Mouse (Mus musculus): ENCODE results near the gene Nxph4. TPM values are rescaled to one million over a fixed set of nuclear protein-coding genes. Genes with fewer than 3 reads are reported as not detected.

Nxph4 gene
- total RNA-seq, 2 experiments from 2014 or later = 0.83 to 0.97 TPM

DNA sequence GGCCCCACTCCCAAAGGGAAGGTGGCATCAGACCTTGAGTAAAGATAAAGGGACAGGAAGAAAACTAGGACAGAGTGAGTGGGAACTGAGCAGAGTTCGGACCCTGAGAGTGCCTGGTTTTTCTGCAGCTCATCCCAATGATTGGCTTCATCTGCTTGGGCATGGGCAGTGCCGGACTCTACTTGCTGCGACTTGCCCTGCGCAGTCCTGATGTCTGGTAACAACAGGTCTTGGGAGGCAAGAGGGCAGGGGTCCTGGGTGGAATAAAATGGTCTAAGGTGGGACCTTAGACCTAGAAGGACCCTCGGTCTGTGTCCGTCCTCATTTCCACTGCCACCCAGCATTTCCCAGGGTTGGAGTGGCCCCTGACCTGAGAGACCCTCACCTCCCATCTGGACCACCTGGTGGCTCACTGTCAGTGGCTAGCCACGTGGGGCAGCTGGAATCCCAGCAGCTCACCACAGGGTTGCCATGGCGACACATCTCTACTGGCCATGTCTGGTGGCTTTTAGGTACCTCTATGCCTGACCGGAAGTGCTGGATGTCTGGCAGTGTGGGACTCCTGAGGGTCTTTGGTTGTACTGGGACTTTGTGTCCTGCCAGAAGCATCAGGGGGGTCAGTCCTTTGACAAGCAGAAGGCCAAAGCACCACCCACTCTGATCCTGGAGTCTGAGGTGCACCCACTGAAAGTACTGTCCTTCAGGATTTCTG lies 18.9 kb downstream of the Nxph4 start:
- DNase-seq = no peak

GRCm38 (mm10) chr10:127514764-127515163 lies 19.6 kb downstream of the Nxph4 start, which contains the start of gene Ndufa4l2:
TSS of gene Ndufa4l2 (plus strand) at chr10:127514967.
- DNase-seq = peak; percentile 60

DNA sequence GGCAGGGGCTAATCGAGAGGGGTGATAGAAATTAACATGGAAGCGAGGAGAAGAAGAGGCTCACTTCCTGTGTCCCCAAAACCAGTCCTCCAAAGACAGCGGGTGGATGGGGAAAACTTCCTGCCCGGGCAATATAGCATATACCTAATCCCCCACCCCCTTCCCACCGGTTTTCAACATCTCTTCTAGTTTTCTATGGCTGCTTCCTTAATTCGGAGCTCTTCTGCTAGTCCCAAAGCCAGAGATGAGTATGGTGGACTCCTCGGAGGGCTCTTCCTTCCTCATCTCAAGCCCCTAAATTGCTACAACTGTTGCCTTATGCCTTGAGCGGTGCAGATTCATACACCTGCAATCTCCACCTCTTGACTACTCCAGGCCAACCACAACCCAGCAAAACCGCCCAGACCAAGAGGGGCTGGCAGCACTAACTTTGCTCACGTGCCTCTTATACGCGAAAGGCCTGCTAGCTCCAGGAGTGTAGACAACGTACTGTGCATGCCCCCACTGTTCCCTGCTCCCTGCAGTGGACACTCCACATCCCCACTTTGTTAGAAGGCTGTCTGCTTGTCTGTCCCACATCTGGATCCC lies 20.2 kb downstream of the Nxph4 start:
- no peak for DNase-seq

DNA sequence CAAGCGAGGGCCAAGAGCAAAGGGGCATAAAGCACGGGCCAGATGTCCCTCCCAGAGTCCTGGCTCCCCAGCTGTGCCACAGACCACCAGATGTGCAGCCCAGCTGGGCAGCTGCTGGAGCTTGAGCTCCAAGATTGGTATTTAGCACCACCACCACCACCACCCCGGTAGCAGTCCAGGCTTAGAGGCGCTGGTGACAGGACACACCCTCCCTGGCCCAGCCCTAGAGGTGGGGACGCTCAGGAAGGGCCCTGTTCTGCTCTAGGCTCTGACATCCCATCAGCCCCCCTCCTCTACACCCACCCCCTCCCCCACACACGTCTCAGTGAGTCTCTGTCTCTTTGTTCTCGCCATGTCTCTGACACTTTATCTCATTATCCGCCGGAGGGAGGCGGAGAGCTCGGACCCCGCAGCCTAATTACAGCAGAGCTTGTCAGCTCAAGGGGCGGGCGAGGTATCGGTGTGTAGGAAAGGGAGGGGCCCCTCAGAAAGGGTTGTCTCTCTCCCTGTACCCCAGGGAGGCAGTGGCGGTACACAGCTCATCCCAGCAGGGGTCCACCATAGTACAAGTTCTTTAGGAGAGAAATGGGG lies 20.8 kb downstream of the Nxph4 start:
- no peak for DNase-seq

DNA sequence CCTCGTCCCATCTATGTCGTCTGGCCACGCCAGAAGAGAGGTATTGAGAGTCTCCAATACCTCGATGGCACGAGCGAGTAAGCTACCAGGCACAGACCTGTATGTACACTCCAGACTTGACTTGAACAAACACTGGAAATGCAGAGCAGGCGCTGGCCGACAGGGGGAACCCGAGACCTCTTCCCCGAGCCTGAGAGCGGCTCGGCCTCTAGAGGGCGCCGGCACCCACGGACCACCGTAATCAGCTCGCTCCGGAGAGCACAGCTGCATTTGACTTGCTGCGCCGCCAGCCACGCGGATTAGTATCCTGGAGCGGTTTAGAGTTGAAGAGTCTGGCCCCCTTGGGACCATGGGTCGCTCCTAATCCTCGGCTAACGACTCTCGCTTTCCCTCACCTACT lies 21.5 kb downstream of the Nxph4 start:
- DNase-seq = peak; percentile 97

- DNase-seq = no peak
Observed at GRCm38 (mm10) chr10:127512307-127512666, 22.1 kb downstream of the Nxph4 start.

DNA sequence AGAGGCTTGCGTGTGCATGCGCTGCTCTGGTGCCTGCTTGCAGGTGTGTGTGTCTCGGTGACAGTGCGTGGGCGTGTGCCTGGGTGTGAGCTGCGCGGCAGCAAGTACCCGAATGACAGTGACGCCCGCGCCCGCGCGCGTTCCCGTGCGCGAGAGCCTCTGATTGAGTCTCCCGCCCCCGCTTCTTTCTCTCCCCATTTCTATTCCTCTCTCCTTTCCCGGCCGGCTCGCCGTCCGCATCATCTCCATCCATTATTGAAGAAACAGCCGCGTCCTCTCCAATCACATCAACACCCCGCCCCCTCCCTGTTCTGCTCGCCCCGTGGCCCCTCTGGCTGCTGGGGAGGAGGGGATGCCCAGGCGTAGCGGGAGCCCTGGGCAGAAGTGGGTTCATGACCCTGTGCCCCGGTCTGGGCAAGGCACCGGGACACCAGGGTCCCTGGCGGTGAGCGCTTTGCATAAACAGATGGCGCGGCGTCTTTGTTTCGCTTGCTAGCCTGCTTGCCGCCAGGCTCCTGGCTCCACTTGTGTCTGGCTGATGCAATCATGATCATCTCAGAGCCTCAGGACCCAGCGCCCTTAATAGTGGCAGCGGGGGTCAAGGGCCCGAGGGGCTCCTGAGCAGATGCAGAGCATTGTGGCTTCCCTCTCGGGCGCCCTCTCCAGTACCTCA lies 22.6 kb downstream of the Nxph4 start:
- DNase-seq = peak; percentile 44

DNA sequence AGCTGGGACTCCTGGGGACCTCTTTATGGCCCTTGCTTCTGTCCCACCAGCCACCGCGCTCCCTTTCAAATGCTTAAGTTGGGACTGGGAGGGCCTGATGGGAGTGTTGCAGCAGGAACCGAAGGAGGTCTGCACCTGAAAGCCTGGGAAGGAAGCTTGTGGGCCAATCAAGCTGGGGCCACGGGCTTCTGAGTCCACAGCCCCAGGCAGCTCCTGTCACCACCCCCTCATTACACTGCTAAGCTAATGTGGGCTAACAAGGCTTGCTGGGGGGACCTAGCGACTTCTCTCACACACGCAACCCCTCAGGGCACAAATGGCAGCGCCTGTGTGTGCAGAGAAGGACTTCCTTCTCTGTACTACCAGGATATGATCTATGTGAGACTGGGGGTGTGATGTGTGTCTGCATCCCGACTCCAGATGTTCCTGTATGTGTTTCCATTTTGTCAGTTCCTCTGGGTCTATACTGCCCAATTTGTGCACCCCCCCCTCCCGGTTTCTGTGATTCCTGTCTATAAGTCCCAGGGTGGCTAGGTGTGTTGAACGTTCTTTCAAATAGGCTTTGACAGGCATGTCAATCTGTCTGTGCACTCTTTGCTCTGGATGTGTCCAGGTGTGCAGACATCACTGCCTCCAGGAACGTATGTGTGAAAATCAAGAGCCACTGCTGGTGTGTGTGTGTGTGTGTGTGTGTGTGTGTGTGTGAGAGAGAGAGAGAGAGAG lies 23.3 kb downstream of the Nxph4 start:
- DNase-seq = no peak

GRCm38 (mm10) chr10:127509837-127510701 lies 24.3 kb downstream of the Nxph4 start:
- no peak for DNase-seq

DNA sequence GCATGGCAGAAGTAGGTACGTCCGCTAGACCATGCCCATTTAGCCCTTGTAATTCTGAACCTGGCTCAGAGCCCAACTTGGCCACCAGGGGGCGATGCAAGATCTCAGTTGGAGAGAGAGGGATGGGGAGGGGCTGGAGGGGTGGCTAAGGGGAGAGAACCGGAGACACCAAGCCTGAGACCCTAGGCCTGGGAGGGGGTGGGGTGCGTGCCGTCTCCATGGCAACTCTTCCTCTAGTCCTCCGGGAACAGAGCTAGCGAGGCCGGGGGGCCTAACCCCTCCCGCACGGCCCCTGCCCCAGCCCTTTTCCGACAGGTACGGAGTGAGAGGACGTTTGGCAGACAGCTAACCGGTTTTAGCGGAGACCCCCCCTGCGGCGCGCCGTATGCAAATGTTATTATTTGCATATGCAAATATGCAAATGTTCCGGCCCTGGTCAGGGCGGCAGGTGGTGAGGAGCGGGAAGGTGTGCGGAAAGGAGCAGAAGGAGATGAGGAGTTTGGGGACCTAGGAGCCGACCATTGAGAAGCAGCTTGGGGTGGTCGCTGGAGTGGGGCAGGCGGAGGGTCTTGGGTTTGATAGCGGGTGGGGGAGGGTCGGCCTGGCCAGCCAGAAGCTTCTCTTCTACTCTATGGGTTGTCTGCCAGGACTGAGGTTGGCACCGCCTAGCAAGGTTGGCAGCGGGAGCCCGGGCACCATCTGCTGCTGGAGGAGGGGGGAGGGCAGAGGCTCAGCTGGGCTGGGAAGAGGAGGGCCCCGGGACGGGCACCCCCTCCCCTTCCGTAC lies 25.1 kb downstream of the Nxph4 start:
- peak; percentile 93 for DNase-seq

GRCm38 (mm10) chr10:127508239-127508638 lies 26.1 kb downstream of the Nxph4 start:
- peak; percentile 81 for DNase-seq

DNA sequence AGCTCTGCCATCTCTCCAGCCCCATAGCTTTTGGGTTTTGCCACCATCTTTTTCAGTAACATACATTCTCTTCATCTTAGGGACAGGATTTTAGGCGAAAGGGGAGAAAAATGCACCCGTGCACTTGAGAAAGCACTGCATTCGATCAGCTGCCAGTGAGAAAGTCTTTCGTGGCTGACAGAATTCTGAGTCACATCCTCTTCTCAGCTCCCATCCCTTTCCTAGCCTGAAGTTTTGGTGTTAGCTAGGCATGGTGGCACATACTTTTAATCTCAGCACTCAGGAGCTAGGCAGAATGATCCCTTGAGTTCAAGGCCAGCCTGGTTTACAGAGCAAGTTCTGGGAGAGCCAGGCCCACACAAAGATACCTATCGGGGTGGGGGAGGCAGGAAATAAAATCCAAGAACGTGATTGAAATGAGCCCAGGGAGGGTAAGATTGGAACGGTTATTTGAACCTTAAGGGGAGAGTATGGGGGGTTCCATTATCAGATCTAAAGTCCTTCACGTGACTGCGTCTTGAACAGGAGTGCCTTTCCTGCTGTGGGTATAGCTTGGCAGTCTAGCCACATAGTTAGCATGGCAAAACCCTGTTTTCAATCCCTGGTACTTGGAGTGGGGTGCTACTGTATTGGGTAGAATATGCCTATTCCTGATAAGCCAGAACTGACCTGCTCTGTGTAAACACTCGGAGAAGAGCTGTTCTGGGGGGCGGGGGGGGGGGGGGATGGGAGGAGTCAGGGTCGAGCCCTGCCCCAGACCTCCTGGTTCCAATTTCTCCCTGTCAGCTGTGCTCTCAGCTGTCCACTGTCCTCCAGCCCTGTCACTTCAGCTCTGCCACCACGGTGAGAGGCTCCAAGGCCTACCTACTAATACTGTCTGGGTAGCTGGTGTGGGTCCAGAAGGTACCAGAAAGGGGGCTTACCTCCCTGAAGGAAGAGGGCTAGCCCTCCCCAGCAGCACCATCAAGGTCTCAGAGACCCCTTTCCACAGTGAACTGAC lies 33.2 kb downstream of the Nxph4 start, which contains the start of gene Stac3:
Gene Stac3 (plus strand): TSS at position 793 of the 1,000 bp plus-strand sequence.
- no peak for DNase-seq

DNA sequence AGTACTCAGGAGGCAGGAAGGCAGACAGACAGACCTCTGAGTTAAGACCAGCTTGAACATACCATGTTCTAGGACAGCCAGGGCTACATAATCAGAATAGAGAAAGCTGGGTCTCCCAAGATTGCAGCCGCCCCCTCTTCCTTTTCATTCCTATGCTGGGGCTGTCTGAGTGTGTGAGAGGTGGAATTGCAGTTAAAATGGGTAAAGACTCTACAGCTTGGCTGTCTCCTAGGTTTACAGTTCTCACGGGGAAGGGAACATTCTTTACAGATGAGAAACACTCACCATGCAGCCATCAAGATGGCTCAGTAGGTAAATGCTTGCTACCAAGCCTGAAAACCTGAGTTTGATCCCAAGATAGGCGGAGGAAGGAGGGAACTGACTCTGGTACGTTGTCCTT lies 34.3 kb downstream of the Nxph4 start:
- DNase-seq = no peak

GRCm38 (mm10) chr10:127499516-127499915 lies 34.8 kb downstream of the Nxph4 start:
- DNase-seq = no peak

DNA sequence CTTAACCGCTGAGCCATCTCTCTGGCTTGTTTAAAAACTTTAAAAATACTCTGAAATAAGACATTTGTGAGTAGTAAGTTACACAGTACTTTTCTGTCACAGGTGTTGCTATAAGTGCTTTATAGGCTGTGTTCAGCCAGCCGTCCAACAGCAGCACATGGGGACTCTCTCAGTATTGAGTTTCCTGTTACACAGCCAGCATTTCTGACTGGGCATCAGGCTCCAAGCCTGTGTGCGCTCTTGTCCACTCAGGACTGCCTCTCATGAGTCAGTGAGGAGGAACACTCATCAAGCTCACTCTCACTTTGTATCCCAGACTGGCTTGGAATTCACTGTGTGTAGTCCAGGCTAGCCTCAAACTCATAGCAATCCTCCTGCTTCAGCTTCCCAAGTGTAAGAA lies 38.2 kb downstream of the Nxph4 start:
- no peak for DNase-seq

DNA sequence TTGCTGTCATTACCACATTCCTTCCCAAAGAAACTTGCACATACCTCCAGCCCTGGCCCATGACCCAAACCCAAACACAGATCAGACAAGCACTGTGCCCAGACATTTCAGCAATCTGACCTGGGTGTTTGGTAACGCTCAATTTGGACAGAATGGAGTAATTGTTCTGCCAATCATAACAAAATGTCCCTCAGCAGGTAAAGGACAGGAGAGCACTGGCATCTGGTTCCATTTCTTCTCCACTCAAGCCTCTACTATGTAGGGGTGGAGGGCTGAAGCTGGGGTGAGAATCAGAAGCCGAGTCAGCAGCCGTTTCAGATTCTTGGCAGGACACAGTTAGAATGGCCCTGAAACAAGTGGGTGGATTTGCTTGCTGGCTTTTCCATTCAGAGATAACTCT lies 42.2 kb downstream of the Nxph4 start:
- no peak for DNase-seq

- DNase-seq = no peak
Observed at GRCm38 (mm10) chr10:127491128-127491512, 43.2 kb downstream of the Nxph4 start.

GRCm38 (mm10) chr10:127490160-127491127 lies 43.9 kb downstream of the Nxph4 start:
- no peak for DNase-seq

All from heart, postnatal 4 days (tissue).